Mouse (Mus musculus) lung, postnatal 25 days (tissue): Measurements from ENCODE around the gene Trim66.
A peak's percentile ranks its signal among the peaks of the same experiment; 100 is the strongest.

Experiments
- DNase-seq: peaks from one replicate; pipeline ENCODE4 v3.0.0; 2022; ENCODE audit warnings: low spot score

Gene Trim66

GRCm38 (mm10) chr7:109454856-109455255, 53.1 kb downstream of the Trim66 start:
- no peak for DNase-seq

GRCm38 (mm10) chr7:109448060-109448459, 59.9 kb downstream of the Trim66 start:
- no peak for DNase-seq

GRCm38 (mm10) chr7:109445012-109445411, 62.9 kb downstream of the Trim66 start:
- peak; percentile 52 for DNase-seq

GRCm38 (mm10) chr7:109442739-109443138, 65.2 kb downstream of the Trim66 start:
- DNase-seq: peak; percentile 78

GRCm38 (mm10) chr7:109440697-109441269, 67.2 kb downstream of the Trim66 start:
- no peak for DNase-seq

GRCm38 (mm10) chr7:109438781-109439591, 68.9 kb downstream of the Trim66 start, which contains the start of gene Stk33:
Gene Stk33 (minus strand): TSS chr7:109439081.
- DNase-seq: peak; percentile 36

GRCm38 (mm10) chr7:109424422-109425159, 83.3 kb downstream of the Trim66 start:
- no peak for DNase-seq

GRCm38 (mm10) chr7:109422803-109423202, 85.1 kb downstream of the Trim66 start:
- no peak for DNase-seq

- no peak for DNase-seq
These were observed 102.4 kb downstream of the Trim66 start for GRCm38 (mm10) chr7:109405491-109405890.

- DNase-seq: no peak
These were observed 108.6 kb downstream of the Trim66 start for GRCm38 (mm10) chr7:109399299-109399698.
